Mouse (Mus musculus): ENCODE data around the gene Hes2. TPM values are rescaled to one million over a fixed set of nuclear protein-coding genes. Genes with fewer than 3 reads are reported as not detected.

The Hes2 gene
- polyA plus RNA-seq, 1 experiment from 2014 or later: not detected

GRCm38 (mm10) chr4:152133213-152133612, 25.5 kb upstream of the Hes2 start:
- H3K27ac ChIP-seq (ENCODE audit: poor library complexity, severe bottlenecking): no peak overlapping the region

GRCm38 (mm10) chr4:152134507-152134906, 24.2 kb upstream of the Hes2 start:
- no peak overlapping the region for H3K27ac ChIP-seq (ENCODE audit: poor library complexity, severe bottlenecking)

More at GRCm38 (mm10) chr4:152133213-152133612, 25.5 kb upstream of the Hes2 start:
- Histone ChIP-seq H3K4me1 (replicated peaks) (peaks cover 23% of the 10 kb centered on the region), H3K27me3 (replicated peaks) (peaks cover 88% of the 10 kb centered on the region), H3K9me3 (replicated peaks) (no peaks in the 10 kb centered on the region), H3K4me2 (no peak overlapping the region), H3K9ac (no peak overlapping the region), H3K36me3 (no peaks in the 10 kb centered on the region), H3K4me3 (no peak overlapping the region)
- ATAC-seq (ENCODE audit: insufficient number of reproducible peaks, low FRiP score): no peak
- 57% methylated on average over 5 of the region's 5 CpGs for WGBS

GRCm38 (mm10) chr4:152135363-152135762, 23.3 kb upstream of the Hes2 start:
- Histone ChIP-seq H3K27me3 (replicated peaks) (peaks cover 72% of the 10 kb centered on the region), H3K9me3 (replicated peaks) (no peaks in the 10 kb centered on the region), H3K4me2 (no peak overlapping the region), H3K36me3 (no peaks in the 10 kb centered on the region), H3K4me1 (replicated peaks) (peaks cover 25% of the 10 kb centered on the region), H3K27ac (ENCODE audit: poor library complexity, severe bottlenecking) (no peak overlapping the region), H3K9ac (no peak overlapping the region), H3K4me3 (no peak overlapping the region)
- WGBS: 80% methylated on average over 12 of the region's 12 CpGs
- no peak for ATAC-seq (ENCODE audit: insufficient number of reproducible peaks, low FRiP score)

More at GRCm38 (mm10) chr4:152134507-152134906, 24.2 kb upstream of the Hes2 start:
- H3K36me3 ChIP-seq: no peaks in the 10 kb centered on the region
- no peaks in the 10 kb centered on the region for H3K9me3 ChIP-seq (replicated peaks)
- H3K27me3 ChIP-seq (replicated peaks): peaks cover 80% of the 10 kb centered on the region
- no peak overlapping the region for H3K4me3 ChIP-seq
- no peak for ATAC-seq (ENCODE audit: insufficient number of reproducible peaks, low FRiP score)
- no peak overlapping the region for H3K4me2 ChIP-seq
- no peak overlapping the region for H3K9ac ChIP-seq
- H3K4me1 ChIP-seq (replicated peaks): peaks cover 29% of the 10 kb centered on the region

GRCm38 (mm10) chr4:152136112-152136875, 22.4 kb upstream of the Hes2 start:
- H3K27me3 ChIP-seq (replicated peaks): peaks cover 68% of the 10 kb centered on the region
- WGBS: 26% methylated on average over 6 of the region's 6 CpGs

GRCm38 (mm10) chr4:152136876-152137250, 21.8 kb upstream of the Hes2 start:
- H3K36me3 ChIP-seq: no peaks in the 10 kb centered on the region
- WGBS: 83% methylated on average over 2 of the region's 2 CpGs

More at GRCm38 (mm10) chr4:152136112-152136875, 22.4 kb upstream of the Hes2 start:
- peaks cover 15% of the 10 kb centered on the region for H3K4me1 ChIP-seq (replicated peaks)
- H3K36me3 ChIP-seq: no peaks in the 10 kb centered on the region
- H3K27ac ChIP-seq (ENCODE audit: poor library complexity, severe bottlenecking): no peak overlapping the region
- H3K4me2 ChIP-seq: no peak overlapping the region
- no peak overlapping the region for H3K9ac ChIP-seq
- ATAC-seq (ENCODE audit: insufficient number of reproducible peaks, low FRiP score): no peak
- H3K9me3 ChIP-seq (replicated peaks): no peaks in the 10 kb centered on the region
- no peak overlapping the region for H3K4me3 ChIP-seq

GRCm38 (mm10) chr4:152138497-152139260, 20.0 kb upstream of the Hes2 start:
- peaks cover 57% of the 10 kb centered on the region for H3K27me3 ChIP-seq (replicated peaks)
- H3K4me2 ChIP-seq: peak overlapping the region; percentile 86
- H3K4me3 ChIP-seq: peak overlapping the region; percentile 53
- H3K36me3 ChIP-seq: no peaks in the 10 kb centered on the region
- H3K27ac ChIP-seq (ENCODE audit: poor library complexity, severe bottlenecking): no peak overlapping the region
- WGBS: 3% methylated on average over 51 of the region's 51 CpGs
- peak; percentile 86 for ATAC-seq (ENCODE audit: insufficient number of reproducible peaks, low FRiP score)
- H3K9me3 ChIP-seq (replicated peaks): no peaks in the 10 kb centered on the region
- H3K9ac ChIP-seq: no peak overlapping the region
- H3K4me1 ChIP-seq (replicated peaks): peaks cover 5% of the 10 kb centered on the region

More at GRCm38 (mm10) chr4:152136876-152137250, 21.8 kb upstream of the Hes2 start:
- H3K9me3 ChIP-seq (replicated peaks): no peaks in the 10 kb centered on the region
- H3K4me2 ChIP-seq: no peak overlapping the region
- no peak overlapping the region for H3K9ac ChIP-seq
- ATAC-seq (ENCODE audit: insufficient number of reproducible peaks, low FRiP score): no peak
- peaks cover 68% of the 10 kb centered on the region for H3K27me3 ChIP-seq (replicated peaks)
- H3K4me3 ChIP-seq: no peak overlapping the region
- peaks cover 10% of the 10 kb centered on the region for H3K4me1 ChIP-seq (replicated peaks)
- no peak overlapping the region for H3K27ac ChIP-seq (ENCODE audit: poor library complexity, severe bottlenecking)

GRCm38 (mm10) chr4:152140441-152140840, 18.2 kb upstream of the Hes2 start:
- no peak overlapping the region for H3K27ac ChIP-seq (ENCODE audit: poor library complexity, severe bottlenecking)
- WGBS: 34% methylated on average over 6 of the region's 6 CpGs
- no peaks in the 10 kb centered on the region for H3K36me3 ChIP-seq
- H3K4me1 ChIP-seq (replicated peaks): peaks cover 5% of the 10 kb centered on the region
- H3K4me3 ChIP-seq: no peak overlapping the region
- no peak overlapping the region for H3K9ac ChIP-seq
- peaks cover 45% of the 10 kb centered on the region for H3K27me3 ChIP-seq (replicated peaks)
- H3K4me2 ChIP-seq: no peak overlapping the region
- no peak for ATAC-seq (ENCODE audit: insufficient number of reproducible peaks, low FRiP score)
- no peaks in the 10 kb centered on the region for H3K9me3 ChIP-seq (replicated peaks)

GRCm38 (mm10) chr4:152141521-152142135, 17.0 kb upstream of the Hes2 start:
- peaks cover 5% of the 10 kb centered on the region for H3K4me1 ChIP-seq (replicated peaks)
- H3K27me3 ChIP-seq (replicated peaks): peaks cover 48% of the 10 kb centered on the region
- H3K36me3 ChIP-seq: no peaks in the 10 kb centered on the region
- no peaks in the 10 kb centered on the region for H3K9me3 ChIP-seq (replicated peaks)
- H3K4me3 ChIP-seq: no peak overlapping the region
- ATAC-seq (ENCODE audit: insufficient number of reproducible peaks, low FRiP score): no peak
- no peak overlapping the region for H3K9ac ChIP-seq
- WGBS: 66% methylated on average over 8 of the region's 8 CpGs
- H3K27ac ChIP-seq (ENCODE audit: poor library complexity, severe bottlenecking): no peak overlapping the region
- H3K4me2 ChIP-seq: no peak overlapping the region

GRCm38 (mm10) chr4:152143632-152144031, 15.0 kb upstream of the Hes2 start:
- Histone ChIP-seq H3K9me3 (replicated peaks) (no peaks in the 10 kb centered on the region), H3K27me3 (replicated peaks) (peaks cover 53% of the 10 kb centered on the region), H3K36me3 (no peaks in the 10 kb centered on the region), H3K4me2 (no peak overlapping the region), H3K4me1 (replicated peaks) (peaks cover 4% of the 10 kb centered on the region), H3K9ac (no peak overlapping the region), H3K27ac (ENCODE audit: poor library complexity, severe bottlenecking) (no peak overlapping the region), H3K4me3 (no peak overlapping the region)
- 26% methylated on average over 1 of the region's 1 CpGs for WGBS
- ATAC-seq (ENCODE audit: insufficient number of reproducible peaks, low FRiP score): no peak

- Histone ChIP-seq H3K9me3 (replicated peaks) (no peaks in the 10 kb centered on the region), H3K9ac (no peak overlapping the region), H3K27ac (ENCODE audit: poor library complexity, severe bottlenecking) (no peak overlapping the region), H3K4me2 (no peak overlapping the region), H3K36me3 (no peaks in the 10 kb centered on the region), H3K27me3 (replicated peaks) (peaks cover 66% of the 10 kb centered on the region), H3K4me1 (replicated peaks) (no peaks in the 10 kb centered on the region), H3K4me3 (no peak overlapping the region)
- 67% methylated on average over 10 of the region's 10 CpGs for WGBS
- ATAC-seq (ENCODE audit: insufficient number of reproducible peaks, low FRiP score): no peak
Measured at GRCm38 (mm10) chr4:152145473-152145872, 13.2 kb upstream of the Hes2 start.
